Mouse (Mus musculus): ENCODE measurements around the gene Lsamp.
A peak's percentile ranks its signal among the peaks of the same experiment; 100 is the strongest.

Lsamp gene

GRCm38 (mm10) chr16:40891338-40891737 lies 907.2 kb downstream of the Lsamp start:
- ATAC-seq (ENCODE audit: insufficient number of reproducible peaks, low FRiP score, low TSS enrichment): no peak

GRCm38 (mm10) chr16:40897768-40898327 lies 913.7 kb downstream of the Lsamp start:
- no peak for ATAC-seq (ENCODE audit: insufficient number of reproducible peaks, low FRiP score, low TSS enrichment)

DNA sequence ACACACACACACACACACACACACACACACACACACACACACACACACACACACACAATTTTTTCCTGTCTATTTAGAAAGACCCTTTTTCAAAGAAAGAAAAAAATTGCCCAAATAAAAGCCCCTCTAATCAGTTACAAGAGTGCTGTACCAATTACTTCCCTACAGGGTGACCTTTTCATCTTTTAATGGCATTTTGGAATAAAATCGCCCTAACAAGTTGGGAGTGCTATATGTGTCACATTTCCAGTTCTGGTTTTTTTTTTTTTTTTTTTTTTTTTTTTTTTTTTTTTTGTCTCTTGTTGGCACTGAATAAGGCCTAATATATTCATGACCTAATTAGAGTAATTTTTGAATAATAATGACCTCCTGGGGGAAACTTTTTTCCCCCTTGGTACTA lies 923.7 kb downstream of the Lsamp start:
- ATAC-seq (ENCODE audit: insufficient number of reproducible peaks, low FRiP score, low TSS enrichment): no peak

DNA sequence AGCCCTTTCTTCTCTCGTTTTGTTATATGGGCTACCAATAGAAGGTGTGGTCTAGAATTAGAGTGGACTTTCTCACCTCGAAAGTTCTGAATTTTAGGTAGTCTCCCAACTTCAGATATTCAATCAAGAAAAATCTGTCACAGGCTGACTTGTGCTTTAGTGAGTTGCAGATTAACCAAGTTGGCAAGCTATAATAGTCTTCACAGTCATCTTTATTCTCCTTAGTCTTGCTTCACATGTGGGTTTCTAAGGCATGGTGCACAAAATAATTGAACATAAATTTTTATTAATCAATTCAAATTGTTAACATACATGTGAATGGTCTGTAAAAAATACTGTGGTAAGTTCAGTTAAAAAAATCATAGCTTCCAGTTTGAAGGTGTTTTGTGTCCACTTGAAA lies 930.0 kb downstream of the Lsamp start:
- ATAC-seq (ENCODE audit: insufficient number of reproducible peaks, low FRiP score, low TSS enrichment): no peak

GRCm38 (mm10) chr16:40930596-40930995 lies 946.4 kb downstream of the Lsamp start:
- no peak for ATAC-seq (ENCODE audit: insufficient number of reproducible peaks, low FRiP score, low TSS enrichment)

GRCm38 (mm10) chr16:40942266-40942665 lies 958.1 kb downstream of the Lsamp start:
- no peak for ATAC-seq (ENCODE audit: insufficient number of reproducible peaks, low FRiP score, low TSS enrichment)

DNA sequence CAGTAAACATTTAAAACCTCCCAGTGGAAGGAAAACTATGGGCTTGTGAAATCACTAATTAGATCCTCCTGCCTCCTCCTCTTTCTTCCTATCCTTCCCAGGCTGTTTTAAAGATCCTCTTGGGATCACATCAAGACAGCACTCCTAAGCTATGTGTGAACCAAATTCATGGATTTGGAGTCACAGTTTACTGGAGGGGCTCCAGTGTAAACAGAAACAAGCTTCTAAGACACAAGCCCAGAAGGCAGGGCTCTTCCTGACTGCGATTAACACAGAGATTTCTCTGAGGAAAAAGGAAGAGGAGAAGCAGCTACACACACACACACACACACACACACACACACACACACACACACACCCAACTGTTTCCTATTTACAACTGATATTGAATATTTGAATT lies 961.7 kb downstream of the Lsamp start:
- no peak for ATAC-seq (ENCODE audit: insufficient number of reproducible peaks, low FRiP score, low TSS enrichment)

GRCm38 (mm10) chr16:40948013-40948412 lies 963.9 kb downstream of the Lsamp start:
- ATAC-seq (ENCODE audit: insufficient number of reproducible peaks, low FRiP score, low TSS enrichment): no peak

GRCm38 (mm10) chr16:40959211-40959610 lies 975.0 kb downstream of the Lsamp start:
- ATAC-seq (ENCODE audit: insufficient number of reproducible peaks, low FRiP score, low TSS enrichment): no peak

DNA sequence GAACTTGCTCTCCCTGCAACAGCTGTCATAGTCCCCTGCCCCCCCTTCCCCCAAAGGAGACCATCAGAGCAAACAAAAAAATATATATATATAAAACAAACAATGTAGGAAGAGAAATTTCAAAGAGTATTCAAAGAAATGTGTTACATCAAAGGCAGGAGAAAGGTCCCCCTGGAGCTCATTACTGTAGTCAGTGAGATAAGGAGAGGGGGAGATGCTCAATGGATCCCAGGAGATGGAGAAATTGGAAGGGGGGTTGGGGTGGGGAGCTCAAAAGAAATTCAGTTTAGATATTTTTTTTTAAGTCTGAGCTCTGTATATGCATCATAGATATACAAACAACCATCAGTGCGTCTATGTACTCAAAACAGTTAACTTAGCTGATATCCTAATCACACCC lies 976.4 kb downstream of the Lsamp start:
- ATAC-seq (ENCODE audit: insufficient number of reproducible peaks, low FRiP score, low TSS enrichment): no peak

GRCm38 (mm10) chr16:40968088-40968860 lies 984.1 kb downstream of the Lsamp start:
- peak; percentile 98 for ATAC-seq (ENCODE audit: insufficient number of reproducible peaks, low FRiP score, low TSS enrichment)

DNA sequence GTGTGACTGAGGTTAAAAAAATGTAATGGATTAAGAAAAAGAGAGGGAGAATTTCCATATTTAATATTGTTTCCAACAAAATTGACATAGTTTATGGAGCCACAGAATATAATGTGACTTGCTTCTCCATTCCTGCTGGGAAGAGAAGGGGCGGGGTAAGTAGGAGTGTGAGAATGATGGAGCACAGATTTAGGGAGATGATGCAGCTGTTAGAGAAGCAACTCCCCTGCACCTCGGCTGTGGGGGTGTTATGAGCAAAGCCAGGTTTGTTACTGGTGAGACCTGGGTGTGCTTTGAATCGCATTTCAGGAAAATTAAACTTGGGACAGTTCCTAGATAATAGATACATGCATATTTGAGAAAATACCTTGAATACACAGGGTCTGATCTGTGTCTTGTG lies 987.2 kb downstream of the Lsamp start:
- ATAC-seq (ENCODE audit: insufficient number of reproducible peaks, low FRiP score, low TSS enrichment): no peak

DNA sequence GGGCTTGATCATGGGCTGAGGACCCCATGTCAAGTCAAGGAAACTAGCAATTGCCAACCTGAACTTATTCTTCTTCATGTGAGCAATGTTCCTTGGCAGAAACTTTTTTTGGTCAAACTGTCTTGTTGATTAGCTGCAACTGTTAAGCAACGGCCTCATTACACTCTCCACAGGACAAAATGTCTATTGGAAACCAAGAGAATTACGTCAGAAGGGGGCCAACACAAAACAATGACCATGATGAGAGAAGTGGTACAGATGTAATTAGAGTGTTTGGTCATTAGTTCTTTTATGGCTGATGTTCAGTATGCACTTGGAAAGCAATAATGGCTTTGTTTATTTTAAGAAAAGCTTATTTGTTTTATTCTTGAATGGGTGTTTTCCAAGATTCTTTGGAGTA lies 989.9 kb downstream of the Lsamp start:
- ATAC-seq (ENCODE audit: insufficient number of reproducible peaks, low FRiP score, low TSS enrichment): no peak

- ATAC-seq (ENCODE audit: insufficient number of reproducible peaks, low FRiP score, low TSS enrichment): no peak
Measured at GRCm38 (mm10) chr16:40983026-40983425, 998.9 kb downstream of the Lsamp start.

DNA sequence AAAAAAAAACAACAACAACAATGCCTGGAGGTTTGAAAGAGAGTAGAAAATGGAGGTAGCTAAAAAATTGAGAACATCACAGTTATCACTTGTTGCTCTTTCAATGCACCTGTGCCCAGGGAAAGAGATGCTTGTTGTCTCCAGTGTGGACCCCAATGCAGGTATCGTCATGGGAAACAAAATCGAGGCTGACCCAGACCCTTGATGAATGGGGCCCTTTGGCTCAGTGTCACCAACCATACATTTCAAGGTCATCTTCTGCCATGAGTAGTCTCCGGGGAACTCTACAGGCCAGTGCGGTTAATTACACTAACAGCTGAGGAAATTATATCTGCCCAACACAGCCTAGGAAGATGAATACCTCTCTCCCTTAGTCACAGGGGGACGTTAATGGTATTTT lies 1023.4 kb downstream of the Lsamp start:
- no peak for ATAC-seq (ENCODE audit: insufficient number of reproducible peaks, low FRiP score, low TSS enrichment)

GRCm38 (mm10) chr16:41034746-41035145 lies 1050.6 kb downstream of the Lsamp start:
- ATAC-seq (ENCODE audit: insufficient number of reproducible peaks, low FRiP score, low TSS enrichment): no peak

DNA sequence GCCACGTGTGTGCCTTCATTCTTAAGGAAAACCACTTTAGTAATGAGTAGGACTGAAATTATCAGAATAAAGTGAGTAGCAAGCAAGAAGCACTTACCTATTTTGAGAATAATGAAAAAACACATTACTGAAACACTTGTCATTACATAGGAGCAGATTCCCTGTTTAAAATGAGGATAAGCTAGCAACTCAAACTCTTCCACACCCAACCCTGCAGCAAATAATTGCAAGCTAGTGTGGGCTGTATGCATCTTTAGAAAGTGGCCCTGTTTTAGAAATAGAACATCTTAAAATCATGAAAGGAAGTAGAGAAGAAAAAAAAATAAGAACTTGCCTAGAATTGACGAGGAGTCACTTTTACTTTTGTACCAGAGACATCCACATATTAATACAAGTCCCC lies 1057.5 kb downstream of the Lsamp start:
- ATAC-seq (ENCODE audit: insufficient number of reproducible peaks, low FRiP score, low TSS enrichment): no peak

- no peak for ATAC-seq (ENCODE audit: insufficient number of reproducible peaks, low FRiP score, low TSS enrichment)
Measured at GRCm38 (mm10) chr16:41063270-41063857, 1079.2 kb downstream of the Lsamp start.

DNA sequence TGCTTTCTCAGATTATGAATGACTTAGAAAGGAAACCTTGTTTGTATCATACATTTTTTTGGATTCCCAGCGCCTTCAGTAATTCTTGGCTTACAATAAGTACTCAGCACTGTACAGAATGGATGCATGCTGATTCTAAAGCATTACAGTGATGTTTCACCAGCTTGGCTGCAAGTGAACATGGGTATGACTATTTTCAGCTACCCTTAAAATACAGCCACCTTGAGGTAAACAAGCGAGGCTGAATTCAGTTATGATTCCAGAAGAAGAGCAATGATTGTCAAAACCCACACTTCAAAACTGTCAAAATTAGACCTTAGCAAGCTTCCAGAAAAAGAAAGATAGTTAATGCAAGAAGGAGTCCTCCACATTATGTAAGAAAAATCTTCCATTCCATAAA lies 1089.3 kb downstream of the Lsamp start:
- no peak for ATAC-seq (ENCODE audit: insufficient number of reproducible peaks, low FRiP score, low TSS enrichment)

- no peak for ATAC-seq (ENCODE audit: insufficient number of reproducible peaks, low FRiP score, low TSS enrichment)
Measured at GRCm38 (mm10) chr16:41088648-41089047, 1104.5 kb downstream of the Lsamp start.

- no peak for ATAC-seq (ENCODE audit: insufficient number of reproducible peaks, low FRiP score, low TSS enrichment)
Measured at GRCm38 (mm10) chr16:41090092-41090491, 1105.9 kb downstream of the Lsamp start.

GRCm38 (mm10) chr16:41091259-41091658 lies 1107.1 kb downstream of the Lsamp start:
- ATAC-seq (ENCODE audit: insufficient number of reproducible peaks, low FRiP score, low TSS enrichment): no peak
